Mouse (Mus musculus) embryo, embryonic 10 days (tissue): Measurements from ENCODE around the gene Pex10.

Experiments
- DNase-seq: peaks from one replicate; pipeline ENCODE4 v3.0.0-alpha.2; 2015; ENCODE audit warnings: low spot score

Gene Pex10

GRCm38 (mm10) chr4:155093431-155094149, 26.8 kb downstream of the Pex10 start:
- no peak for DNase-seq

DNA sequence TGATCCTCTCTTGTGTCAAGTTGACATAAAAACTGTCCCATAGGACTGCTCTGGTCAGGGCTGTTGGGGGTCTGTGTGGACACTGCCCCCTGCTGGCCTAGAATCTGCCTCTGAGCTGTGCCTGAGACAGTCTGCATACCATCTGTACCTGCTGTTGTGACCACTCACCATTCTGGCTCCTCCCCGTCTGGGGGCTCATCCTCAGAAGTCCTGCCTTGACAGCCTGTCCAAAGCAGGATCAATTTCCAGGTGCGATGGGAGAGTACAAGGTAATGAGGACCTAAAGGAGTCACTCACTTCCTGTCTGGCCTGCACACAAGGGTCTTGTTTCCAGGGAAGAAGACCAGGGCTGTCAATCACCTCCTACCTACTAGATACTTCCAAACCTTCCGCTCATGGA, 27.7 kb downstream of the Pex10 start:
- DNase-seq, result peak; percentile 64

- peak; percentile 95 for DNase-seq
These were observed 28.6 kb downstream of the Pex10 start for GRCm38 (mm10) chr4:155095238-155095900.

- DNase-seq, result no peak
These were observed 29.2 kb downstream of the Pex10 start for GRCm38 (mm10) chr4:155095967-155096366.

- DNase-seq, result no peak
These were observed 30.6 kb downstream of the Pex10 start for GRCm38 (mm10) chr4:155097452-155097851.

DNA sequence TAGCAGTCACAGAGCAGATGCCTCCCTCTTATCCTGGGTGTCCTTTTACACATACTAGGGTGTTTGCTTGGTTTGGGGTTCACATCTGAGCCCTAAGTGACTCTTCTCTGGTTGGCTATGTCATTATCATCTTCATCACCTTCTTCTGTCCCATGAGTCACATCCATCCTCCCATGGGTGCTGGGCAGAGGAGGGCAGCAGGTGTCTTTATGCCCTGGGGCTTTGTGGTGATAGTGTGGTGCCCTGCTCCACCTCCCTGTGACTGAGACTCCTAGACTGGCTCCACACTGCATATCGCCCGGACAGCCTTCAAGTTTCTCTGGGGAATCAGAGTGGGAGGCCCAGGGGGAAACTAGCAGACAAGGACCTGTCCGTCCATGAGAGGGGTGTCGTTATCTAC, 31.8 kb downstream of the Pex10 start:
- no peak for DNase-seq

GRCm38 (mm10) chr4:155107886-155108285, 41.1 kb downstream of the Pex10 start:
- no peak for DNase-seq

DNA sequence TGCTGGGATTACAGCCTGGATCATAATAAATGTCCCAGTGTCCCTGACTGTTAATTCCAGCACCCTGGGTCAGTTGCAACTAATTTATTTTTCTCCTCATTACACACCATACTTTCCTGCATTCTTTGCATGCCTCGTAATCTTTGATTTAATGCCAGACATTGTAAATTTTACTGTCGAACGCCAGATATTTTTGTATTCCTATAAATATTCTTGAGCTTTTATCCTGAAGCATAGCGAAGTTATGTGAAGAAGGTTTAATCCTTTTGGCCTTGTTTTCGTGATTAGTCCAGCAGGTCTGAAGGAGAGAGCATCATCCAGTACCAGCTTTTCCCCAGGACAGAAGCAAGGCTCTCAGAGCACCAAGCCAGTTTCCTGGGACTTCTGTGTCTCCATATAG, 42.7 kb downstream of the Pex10 start:
- no peak for DNase-seq

DNA sequence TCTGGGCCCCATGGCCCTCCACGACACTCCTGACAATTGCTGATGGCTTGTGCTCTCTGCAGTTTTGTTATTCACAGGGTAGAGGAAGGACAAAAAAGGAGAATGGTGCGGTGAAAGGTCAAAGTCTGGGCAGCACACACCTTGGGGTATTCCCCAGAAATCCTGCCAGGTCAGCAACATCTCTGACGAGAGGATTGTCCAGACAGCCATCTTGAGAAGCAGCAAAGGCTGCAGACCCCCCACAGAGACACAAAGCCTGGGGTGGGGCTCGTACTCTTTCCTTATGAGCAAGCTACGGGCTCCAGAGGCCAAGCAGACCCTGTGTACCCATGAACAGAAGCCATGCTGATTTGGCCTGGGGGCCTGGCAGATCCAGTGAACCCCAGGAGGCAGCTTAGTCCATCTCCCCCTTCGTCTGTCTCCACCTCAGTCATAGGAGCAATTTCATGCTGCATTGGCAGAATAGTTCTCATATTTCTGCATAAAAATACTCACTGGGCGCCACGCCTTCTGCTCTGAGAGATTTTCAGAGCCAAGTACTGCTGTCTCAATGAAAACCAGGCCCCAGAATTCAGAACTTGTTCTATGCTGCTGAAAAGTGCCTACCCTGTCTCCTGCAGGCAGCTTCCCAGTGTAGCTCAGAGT, 47.1 kb downstream of the Pex10 start:
- DNase-seq, result no peak

DNA sequence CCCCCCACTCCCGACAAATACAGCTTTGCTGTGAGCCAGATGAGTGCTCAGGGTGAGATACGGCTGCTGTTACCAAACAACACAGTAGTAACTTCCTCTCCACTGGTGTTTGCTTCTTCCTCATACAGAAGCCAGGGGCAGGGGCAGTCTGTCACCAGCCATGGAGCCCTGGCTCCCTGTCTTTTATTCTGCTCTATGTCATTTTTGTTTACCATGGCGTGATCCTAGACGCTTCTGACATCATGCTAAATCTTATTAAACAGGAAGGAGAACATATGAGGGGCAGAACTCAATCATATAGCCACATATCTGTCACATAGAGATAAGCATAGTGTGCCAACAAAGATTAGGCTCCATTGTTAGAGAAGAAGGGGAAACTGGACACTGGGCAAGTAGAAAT, 49.8 kb downstream of the Pex10 start:
- DNase-seq, result no peak

DNA sequence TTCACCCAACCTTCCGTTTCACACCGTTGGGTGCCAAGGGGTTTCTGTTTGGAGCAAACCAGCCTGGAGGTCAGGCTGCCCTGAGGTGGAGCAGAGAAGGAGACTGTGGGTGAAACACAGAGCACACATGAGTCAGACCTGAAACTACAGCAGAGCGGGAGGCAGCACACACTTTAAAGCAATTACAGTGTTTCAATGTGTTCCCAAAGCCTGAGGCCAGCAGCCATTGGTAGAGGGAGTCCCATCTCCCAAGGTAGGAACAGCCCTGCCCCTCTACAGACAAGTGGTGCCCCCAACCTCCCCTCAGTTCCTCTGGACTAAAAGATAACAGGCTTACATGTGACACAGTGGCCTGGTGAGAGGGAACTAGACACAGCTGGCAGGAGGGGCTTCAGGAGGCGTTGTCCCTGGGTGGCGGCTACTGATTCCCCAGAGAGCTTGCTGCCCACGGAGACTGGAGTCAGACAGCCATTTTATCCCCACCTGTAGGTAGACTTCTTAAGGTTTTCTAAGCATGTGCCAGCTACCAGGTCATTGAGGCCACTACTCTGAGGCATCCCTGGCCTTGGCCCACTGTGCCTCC, 50.7 kb downstream of the Pex10 start:
- DNase-seq, result no peak

GRCm38 (mm10) chr4:155118278-155118677, 51.5 kb downstream of the Pex10 start:
- DNase-seq, result no peak

GRCm38 (mm10) chr4:155120038-155120437, 53.2 kb downstream of the Pex10 start:
- DNase-seq, result no peak

- no peak for DNase-seq
These were observed 53.8 kb downstream of the Pex10 start for GRCm38 (mm10) chr4:155120583-155120982.

DNA sequence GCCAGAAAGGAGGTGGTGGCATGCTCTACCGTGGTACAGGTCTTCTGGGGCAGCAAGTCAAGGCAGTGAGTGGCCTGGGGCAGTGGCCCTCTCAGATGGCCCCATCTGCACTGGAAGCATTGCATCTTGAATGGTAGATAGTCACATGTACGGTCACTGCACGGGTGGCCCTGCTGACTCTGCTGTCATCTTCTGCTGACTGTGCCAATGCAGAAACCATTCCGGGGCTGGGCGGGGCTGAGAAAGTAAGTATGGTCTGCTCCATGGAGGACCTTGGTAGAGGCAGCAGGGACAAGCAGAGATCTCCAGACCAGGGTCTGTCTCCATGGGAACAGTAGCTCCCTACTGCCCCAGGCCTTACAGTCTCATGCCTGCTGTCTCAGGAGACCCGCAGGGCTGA, 54.4 kb downstream of the Pex10 start:
- DNase-seq, result no peak
